Mouse (Mus musculus) heart, embryonic 12.5 days (tissue): Measurements from ENCODE around the gene Mast4. TPM values are rescaled to one million over a fixed set of nuclear protein-coding genes. Genes with fewer than 3 reads are reported as not detected.

Experiments used
- ATAC-seq: fragments of 200-750 bp; cut with Nextera tagmentation; 2 replicates; pipeline ENCODE4 v1.8.0; 2017; ENCODE audit warnings: moderate TSS enrichment, moderate library complexity; ENCODE audit not compliant: insufficient number of reproducible peaks, low FRiP score
- H3K27ac ChIP-seq: fragments of 300-500 bp; sonication (generic); 2 replicates; pipeline ENCODE4 v1.5.1; 2016; ENCODE audit warnings: mild to moderate bottlenecking, moderate library complexity; ENCODE audit not compliant: poor library complexity, severe bottlenecking
- H3K27me3 ChIP-seq: fragments of 300-500 bp; sonication (generic); replicated peaks from 2 replicates; pipeline ENCODE4 v1.6.1; 2016; ENCODE audit warnings: mild to moderate bottlenecking, moderate library complexity
- H3K36me3 ChIP-seq: fragments of 300-500 bp; sonication (generic); 2 replicates; pipeline ENCODE4 v1.6.1; 2016; ENCODE audit warnings: mild to moderate bottlenecking, moderate library complexity
- H3K4me1 ChIP-seq: fragments of 300-500 bp; sonication (generic); replicated peaks from 2 replicates; pipeline ENCODE4 v1.6.1; 2016; ENCODE audit warnings: mild to moderate bottlenecking
- H3K4me2 ChIP-seq: fragments of 300-500 bp; sonication (generic); 2 replicates; pipeline ENCODE4 v1.6.1; 2016; ENCODE audit warnings: mild to moderate bottlenecking, moderate library complexity
- H3K4me3 ChIP-seq: fragments of 300-500 bp; sonication (generic); 2 replicates; pipeline ENCODE4 v1.5.1; 2016; ENCODE audit warnings: mild to moderate bottlenecking
- H3K9ac ChIP-seq: fragments of 300-500 bp; sonication (generic); 2 replicates; pipeline ENCODE4 v1.6.1; 2016; ENCODE audit warnings: mild to moderate bottlenecking, moderate library complexity
- H3K9me3 ChIP-seq: fragments of 300-500 bp; sonication (generic); replicated peaks from 2 replicates; pipeline ENCODE4 v1.6.1; 2016; ENCODE audit warnings: mild to moderate bottlenecking, moderate library complexity
- WGBS: fragments of 180-500 bp; shearing (Covaris S2); methylation state at CpG from one replicate; pipeline ENCODE4 v1.1.7; 2016; 5-methylcytosine and 5-hydroxymethylcytosine counted together
- polyA plus RNA-seq: library from polyadenylated mRNA; unstranded; fragments of >200 nt; fragmentation: Nextera tagmentation; extraction: Ambion mirVana; gene quantifications from 2 replicates; pipeline ENCODE4 v1.2.1, GENCODE M21; 2016

The Mast4 gene
- polyA plus RNA-seq, 1 experiment from 2014 or later, result 52.1 TPM

GRCm38 (mm10) chr13:103315113-103315708 is 19.1 kb downstream of the Mast4 start:
- Histone ChIP-seq H3K4me3 (no peak overlapping the region), H3K27ac (no peak overlapping the region), H3K9ac (no peak overlapping the region), H3K27me3 (no peaks in the 10 kb centered on the region), H3K9me3 (no peaks in the 10 kb centered on the region), H3K36me3 (no peaks in the 10 kb centered on the region), H3K4me1 (0 out of 2 replicates have a peak, but pooled peaks cover 15% of the 10 kb centered on the region), H3K4me2 (no peak overlapping the region)
- ATAC-seq, result no peak
- WGBS, result 51% methylated on average over 10 of the region's 10 CpGs

GRCm38 (mm10) chr13:103308296-103308695 is 26.0 kb downstream of the Mast4 start:
- Histone ChIP-seq H3K9ac (no peak overlapping the region), H3K4me2 (no peak overlapping the region), H3K4me1 (no peaks in the 10 kb centered on the region), H3K9me3 (no peaks in the 10 kb centered on the region), H3K36me3 (no peaks in the 10 kb centered on the region), H3K4me3 (no peak overlapping the region), H3K27ac (no peak overlapping the region), H3K27me3 (no peaks in the 10 kb centered on the region)
- ATAC-seq, result no peak
- WGBS, result 81% methylated on average over 4 of the region's 4 CpGs

GRCm38 (mm10) chr13:103303826-103304225 is 30.5 kb downstream of the Mast4 start:
- H3K9ac ChIP-seq, result no peak overlapping the region
- no peak overlapping the region for H3K4me2 ChIP-seq
- 82% methylated on average over 9 of the region's 9 CpGs for WGBS
- no peak for ATAC-seq
- 0 out of 2 replicates have a peak, but pooled peaks cover 4% of the 10 kb centered on the region for H3K4me1 ChIP-seq
- H3K36me3 ChIP-seq, result no peaks in the 10 kb centered on the region
- H3K27ac ChIP-seq, result no peak overlapping the region
- H3K9me3 ChIP-seq, result no peaks in the 10 kb centered on the region
- H3K4me3 ChIP-seq, result no peak overlapping the region
- no peaks in the 10 kb centered on the region for H3K27me3 ChIP-seq

- ATAC-seq, result no peak
- no peak overlapping the region for H3K9ac ChIP-seq
- WGBS, result 55% methylated on average over 6 of the region's 6 CpGs
- no peaks in the 10 kb centered on the region for H3K9me3 ChIP-seq
- no peaks in the 10 kb centered on the region for H3K27me3 ChIP-seq
- H3K4me1 ChIP-seq, result 0 out of 2 replicates have a peak, but pooled peaks cover 4% of the 10 kb centered on the region
- no peak overlapping the region for H3K4me2 ChIP-seq
- no peaks in the 10 kb centered on the region for H3K36me3 ChIP-seq
- no peak overlapping the region for H3K27ac ChIP-seq
- no peak overlapping the region for H3K4me3 ChIP-seq
Observed at GRCm38 (mm10) chr13:103302508-103302907, 31.8 kb downstream of the Mast4 start.

DNA sequence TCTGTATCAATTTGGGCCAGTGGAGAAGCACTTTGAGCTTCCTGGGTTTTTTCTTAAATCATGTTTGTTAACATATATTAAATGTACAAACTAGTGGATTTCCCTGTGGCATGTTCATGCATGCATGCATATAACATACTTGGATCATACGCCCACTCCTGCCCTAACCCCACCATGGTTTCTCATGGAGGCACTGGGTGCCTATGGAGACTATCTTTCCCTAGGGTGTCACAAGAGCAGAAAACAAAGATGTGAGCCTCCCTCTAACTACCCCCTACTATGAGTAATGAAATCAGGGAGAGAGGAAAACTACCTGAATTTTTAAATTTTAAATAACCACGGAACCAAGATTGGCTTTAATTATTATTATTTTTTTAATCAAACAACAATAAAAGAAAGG is 32.2 kb downstream of the Mast4 start:
- Histone ChIP-seq H3K9ac (no peak overlapping the region), H3K36me3 (no peaks in the 10 kb centered on the region), H3K9me3 (no peaks in the 10 kb centered on the region), H3K4me1 (0 out of 2 replicates have a peak, but pooled peaks cover 4% of the 10 kb centered on the region), H3K4me3 (no peak overlapping the region), H3K27me3 (no peaks in the 10 kb centered on the region), H3K4me2 (no peak overlapping the region), H3K27ac (no peak overlapping the region)
- no peak for ATAC-seq
- WGBS, result 89% methylated on average over 2 of the region's 2 CpGs

- Histone ChIP-seq H3K4me3 (no peak overlapping the region), H3K9ac (no peak overlapping the region), H3K9me3 (no peaks in the 10 kb centered on the region), H3K27me3 (no peaks in the 10 kb centered on the region), H3K4me2 (no peak overlapping the region), H3K27ac (no peak overlapping the region), H3K36me3 (no peaks in the 10 kb centered on the region), H3K4me1 (no peaks in the 10 kb centered on the region)
- ATAC-seq, result no peak
- WGBS, result 83% methylated on average over 13 of the region's 13 CpGs
Observed at GRCm38 (mm10) chr13:103294424-103294823, 39.9 kb downstream of the Mast4 start.

GRCm38 (mm10) chr13:103293121-103293520 is 41.2 kb downstream of the Mast4 start:
- Histone ChIP-seq H3K4me1 (no peaks in the 10 kb centered on the region), H3K27me3 (no peaks in the 10 kb centered on the region), H3K9ac (no peak overlapping the region), H3K4me3 (no peak overlapping the region), H3K36me3 (no peaks in the 10 kb centered on the region), H3K9me3 (no peaks in the 10 kb centered on the region), H3K4me2 (no peak overlapping the region), H3K27ac (no peak overlapping the region)
- no peak for ATAC-seq
- 86% methylated on average over 1 of the region's 1 CpGs for WGBS

DNA sequence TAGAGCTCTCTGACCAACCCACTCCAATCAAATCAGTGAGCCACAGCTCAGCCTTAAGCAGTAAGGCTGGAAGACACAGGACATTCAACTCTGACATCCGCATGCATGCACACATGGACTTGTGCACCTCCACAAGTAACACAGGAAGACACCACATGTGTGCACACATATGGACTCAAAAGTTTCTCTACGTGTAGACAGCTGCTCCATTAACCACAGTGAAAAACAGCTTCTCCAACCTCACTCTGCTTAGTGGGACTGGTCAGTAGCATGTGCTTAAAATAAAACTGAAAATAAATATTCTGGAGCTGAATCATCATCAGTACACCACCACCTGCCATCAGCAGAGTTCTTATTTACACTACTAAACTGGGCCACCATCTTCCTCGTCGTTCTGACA is 43.2 kb downstream of the Mast4 start:
- no peaks in the 10 kb centered on the region for H3K27me3 ChIP-seq
- no peak for ATAC-seq
- no peak overlapping the region for H3K4me2 ChIP-seq
- H3K9me3 ChIP-seq, result no peaks in the 10 kb centered on the region
- WGBS, result 81% methylated on average over 4 of the region's 4 CpGs
- H3K4me1 ChIP-seq, result no peaks in the 10 kb centered on the region
- no peak overlapping the region for H3K4me3 ChIP-seq
- no peaks in the 10 kb centered on the region for H3K36me3 ChIP-seq
- no peak overlapping the region for H3K27ac ChIP-seq
- no peak overlapping the region for H3K9ac ChIP-seq

DNA sequence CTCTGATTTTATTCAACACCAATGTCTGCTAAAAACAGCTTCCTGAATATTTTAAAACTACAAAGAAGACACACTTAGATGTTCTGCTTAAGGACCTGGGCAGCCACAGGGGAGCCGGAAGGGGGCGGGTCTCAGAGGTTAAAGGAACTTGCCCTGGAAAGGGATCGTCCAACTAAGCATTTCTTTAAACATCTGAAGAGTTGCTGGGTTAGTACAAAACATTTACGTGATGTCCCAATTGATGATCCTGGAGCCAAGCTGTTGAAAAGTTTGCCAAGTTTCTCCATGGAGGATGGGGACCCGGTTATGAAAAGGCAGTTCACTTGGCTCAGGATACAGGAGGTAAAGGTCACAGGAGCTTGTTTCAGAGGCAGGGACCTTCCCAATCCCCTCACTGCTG is 48.5 kb downstream of the Mast4 start:
- no peaks in the 10 kb centered on the region for H3K4me1 ChIP-seq
- no peak for ATAC-seq
- no peak overlapping the region for H3K27ac ChIP-seq
- H3K9ac ChIP-seq, result no peak overlapping the region
- no peaks in the 10 kb centered on the region for H3K36me3 ChIP-seq
- H3K27me3 ChIP-seq, result no peaks in the 10 kb centered on the region
- no peak overlapping the region for H3K4me2 ChIP-seq
- 0 out of 2 replicates have a peak, but pooled peaks cover 3% of the 10 kb centered on the region for H3K9me3 ChIP-seq
- WGBS, result 81% methylated on average over 5 of the region's 5 CpGs
- no peak overlapping the region for H3K4me3 ChIP-seq

- Histone ChIP-seq H3K9me3 (0 out of 2 replicates have a peak, but pooled peaks cover 3% of the 10 kb centered on the region), H3K4me2 (no peak overlapping the region), H3K9ac (no peak overlapping the region), H3K36me3 (no peaks in the 10 kb centered on the region), H3K4me3 (no peak overlapping the region), H3K27me3 (no peaks in the 10 kb centered on the region), H3K27ac (no peak overlapping the region), H3K4me1 (no peaks in the 10 kb centered on the region)
- 82% methylated on average over 7 of the region's 7 CpGs for WGBS
- ATAC-seq, result no peak
Observed at GRCm38 (mm10) chr13:103285036-103285435, 49.3 kb downstream of the Mast4 start.

DNA sequence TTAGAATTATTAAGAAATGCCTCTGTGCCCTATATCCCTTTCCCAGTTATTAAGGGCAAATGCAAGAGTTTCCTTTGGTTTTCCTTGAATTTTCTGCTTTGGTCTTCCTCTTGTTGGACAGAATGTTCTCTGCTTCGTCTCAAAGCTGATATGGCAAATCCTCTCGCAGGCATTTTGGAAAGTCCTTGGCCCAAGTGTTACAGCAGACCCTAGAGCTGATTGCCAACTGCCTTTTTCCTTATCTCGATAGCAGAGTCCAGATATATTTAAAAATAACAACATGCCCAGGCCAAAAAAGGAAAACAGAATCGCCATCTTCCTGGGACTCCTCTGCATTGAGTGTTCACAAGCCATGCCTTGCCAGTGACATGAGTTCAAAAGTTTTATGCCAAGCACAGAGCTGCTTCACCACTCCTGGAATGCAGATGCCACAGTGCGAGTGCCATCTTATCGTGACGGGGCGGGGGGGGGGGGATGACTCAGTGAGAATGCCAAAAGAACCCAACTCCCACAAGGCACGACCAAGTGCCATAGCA is 63.4 kb downstream of the Mast4 start:
- H3K4me3 ChIP-seq, result no peak overlapping the region
- no peaks in the 10 kb centered on the region for H3K9me3 ChIP-seq
- H3K4me1 ChIP-seq, result peaks cover 12% of the 10 kb centered on the region
- no peak for ATAC-seq
- H3K4me2 ChIP-seq, result peak overlapping the region; percentile 36
- no peak overlapping the region for H3K9ac ChIP-seq
- no peaks in the 10 kb centered on the region for H3K27me3 ChIP-seq
- H3K36me3 ChIP-seq, result no peaks in the 10 kb centered on the region
- H3K27ac ChIP-seq, result no peak overlapping the region
- 25% methylated on average over 9 of the region's 9 CpGs for WGBS

- no peaks in the 10 kb centered on the region for H3K27me3 ChIP-seq
- ATAC-seq, result no peak
- H3K4me2 ChIP-seq, result no peak overlapping the region
- H3K9ac ChIP-seq, result no peak overlapping the region
- no peaks in the 10 kb centered on the region; the same call in 1 of the 2 replicates for H3K4me1 ChIP-seq
- H3K27ac ChIP-seq, result no peak overlapping the region
- H3K4me3 ChIP-seq, result no peak overlapping the region
- H3K36me3 ChIP-seq, result no peaks in the 10 kb centered on the region
- H3K9me3 ChIP-seq, result no peaks in the 10 kb centered on the region
- 76% methylated on average over 3 of the region's 3 CpGs for WGBS
Observed at GRCm38 (mm10) chr13:103262707-103263106, 71.6 kb downstream of the Mast4 start.
